In genomic region chr13:23521703-23522102, GRCm38 (mm10) we compare ENCODE assay signal across 8 mouse cellular contexts. TPM values are rescaled to one million over a fixed set of nuclear protein-coding genes. Genes with fewer than 3 reads are reported as not detected.
DNase-seq lines count a peak whose midpoint lies in the region; ATAC-seq and TF ChIP-seq lines count a peak whose summit lies in the region.

No protein-coding gene starts in this region.

- under 1% methylated on average over 14 of the region's 14 CpGs for WGBS in forebrain, embryonic 10.5 days
- WGBS in forebrain, embryonic 16.5 days: 2% methylated on average over 14 of the region's 14 CpGs
- 3% methylated on average over 14 of the region's 14 CpGs for WGBS in heart, adult 2 months
- under 1% methylated on average over 14 of the region's 14 CpGs for WGBS in limb, embryonic 11.5 days
- under 1% methylated on average over 14 of the region's 14 CpGs for WGBS in midbrain, embryonic 13.5 days
- WGBS in stomach, embryonic 14.5 days: under 1% methylated on average over 14 of the region's 14 CpGs

- H3K27me3 ChIP-seq in forebrain, embryonic 10.5 days (ENCODE audit: poor library complexity, severe bottlenecking): no peaks in the 10 kb centered on the region
- no peaks in the 10 kb centered on the region for H3K27me3 ChIP-seq in forebrain, embryonic 16.5 days (replicated peaks; ENCODE audit: control insufficient read depth, insufficient read depth, low read length)
- H3K27me3 ChIP-seq in heart, adult 2 months (ENCODE audit: control insufficient read depth, insufficient read depth, low read length): no peaks in the 10 kb centered on the region
- H3K27me3 ChIP-seq in limb, embryonic 11.5 days (ENCODE audit: control insufficient read depth, insufficient read depth, low read length): no peaks in the 10 kb centered on the region
- H3K27me3 ChIP-seq in midbrain, embryonic 13.5 days: no peaks in the 10 kb centered on the region
- no peaks in the 10 kb centered on the region for H3K27me3 ChIP-seq in stomach, embryonic 14.5 days (ENCODE audit: control insufficient read depth, insufficient read depth, low read length)

- no peak overlapping the region for H3K9ac ChIP-seq in forebrain, embryonic 16.5 days (replicated peaks; ENCODE audit: low read depth, low read length)
- H3K9ac ChIP-seq in heart, adult 2 months (ENCODE audit: low read depth, low read length): no peak overlapping the region
- H3K9ac ChIP-seq in limb, embryonic 11.5 days (ENCODE audit: low read length): no peak overlapping the region
- H3K9ac ChIP-seq in midbrain, embryonic 13.5 days (replicated peaks): no peak overlapping the region
- H3K9ac ChIP-seq in stomach, embryonic 14.5 days (replicated peaks; ENCODE audit: low read depth, low read length): no peak overlapping the region

- peak; percentile 75 for DNase-seq in forebrain, embryonic 10.5 days (ENCODE audit: extremely low spot score, low spot score)
- DNase-seq in cerebellum, postnatal 36 days: peak; percentile 78 to 83
- DNase-seq in heart, adult 2 months: peak; percentile 79 to 83
- peak; percentile 59 for DNase-seq in kidney, adult 11 months
- DNase-seq in limb, embryonic 11.5 days (ENCODE audit: low spot score): peak; percentile 86

- no peaks in the 10 kb centered on the region for H3K9me3 ChIP-seq in forebrain, embryonic 10.5 days
- no peaks in the 10 kb centered on the region for H3K9me3 ChIP-seq in forebrain, embryonic 16.5 days (ENCODE audit: control insufficient read depth, low read length)
- H3K9me3 ChIP-seq in limb, embryonic 11.5 days (ENCODE audit: control insufficient read depth, low read length): no peaks in the 10 kb centered on the region
- H3K9me3 ChIP-seq in midbrain, embryonic 13.5 days: no peaks in the 10 kb centered on the region
- H3K9me3 ChIP-seq in stomach, embryonic 14.5 days (ENCODE audit: control insufficient read depth, low read depth, low read length): no peaks in the 10 kb centered on the region

- H3K4me1 ChIP-seq in forebrain, embryonic 10.5 days: peaks cover 29% of the 10 kb centered on the region
- H3K4me1 ChIP-seq in forebrain, embryonic 16.5 days (replicated peaks; ENCODE audit: control insufficient read depth, insufficient read depth, low read length): peaks cover 2% of the 10 kb centered on the region; the same call in 1 of the 2 replicates
- no peaks in the 10 kb centered on the region; the same call in 1 of the 2 replicates for H3K4me1 ChIP-seq in heart, adult 2 months (ENCODE audit: control insufficient read depth, insufficient read depth, low read length)
- H3K4me1 ChIP-seq in limb, embryonic 11.5 days (ENCODE audit: control insufficient read depth, insufficient read depth, low read length): no peaks in the 10 kb centered on the region
- peaks cover 9% of the 10 kb centered on the region for H3K4me1 ChIP-seq in midbrain, embryonic 13.5 days (replicated peaks)
- H3K4me1 ChIP-seq in stomach, embryonic 14.5 days (ENCODE audit: control insufficient read depth, insufficient read depth, low read length): no peaks in the 10 kb centered on the region

- TF ChIP-seq EP300 in heart, adult 2 months (IDR thresholded peaks at IDR 0.05; ENCODE audit: insufficient read depth, low read depth, low read length): peak; percentile 77

- H3K27ac ChIP-seq in forebrain, embryonic 10.5 days: no peak overlapping the region
- no peak overlapping the region for H3K27ac ChIP-seq in forebrain, embryonic 16.5 days (ENCODE audit: low read length)
- no peak overlapping the region for H3K27ac ChIP-seq in heart, adult 2 months
- no peak overlapping the region for H3K27ac ChIP-seq in limb, embryonic 11.5 days (replicated peaks; ENCODE audit: low read depth, low read length)
- no peak overlapping the region for H3K27ac ChIP-seq in midbrain, embryonic 13.5 days
- no peak overlapping the region for H3K27ac ChIP-seq in stomach, embryonic 14.5 days (ENCODE audit: low read length)

- H3K79me2 ChIP-seq in heart, adult 2 months (replicated peaks; ENCODE audit: control insufficient read depth, insufficient read depth, low read length): no peaks in the 10 kb centered on the region

- TF ChIP-seq POLR2A in heart, adult 2 months (IDR thresholded peaks at IDR 0.05; ENCODE audit: insufficient read depth, low read depth, low read length): no peak

- no peak for TF ChIP-seq CTCF in heart, adult 2 months (IDR thresholded peaks at IDR 0.05)

- H3K4me3 ChIP-seq in forebrain, embryonic 10.5 days: peak overlapping the region; percentile 30
- H3K4me3 ChIP-seq in forebrain, embryonic 16.5 days (replicated peaks; ENCODE audit: low read length): no peak overlapping the region
- no peak overlapping the region for H3K4me3 ChIP-seq in heart, adult 2 months
- no peak overlapping the region for H3K4me3 ChIP-seq in limb, embryonic 11.5 days (ENCODE audit: low read depth, low read length)
- no peak overlapping the region for H3K4me3 ChIP-seq in midbrain, embryonic 13.5 days (replicated peaks)
- no peak overlapping the region for H3K4me3 ChIP-seq in stomach, embryonic 14.5 days (ENCODE audit: low read depth, low read length)

- no peak overlapping the region; the same call in none of the 2 replicates for H3K4me2 ChIP-seq in forebrain, embryonic 16.5 days (ENCODE audit: low read length)
- no peak overlapping the region for H3K4me2 ChIP-seq in limb, embryonic 11.5 days (ENCODE audit: low read depth, severe bottlenecking)
- H3K4me2 ChIP-seq in midbrain, embryonic 13.5 days (replicated peaks): peak overlapping the region; percentile 25; the same call in 1 of the 2 replicates
- H3K4me2 ChIP-seq in stomach, embryonic 14.5 days (replicated peaks; ENCODE audit: low read depth, low read length): 0 out of 2 replicates have a peak overlapping the region, but pooled peaks have one; percentile 23

- no peaks in the 10 kb centered on the region for H3K36me3 ChIP-seq in forebrain, embryonic 10.5 days (replicated peaks)
- H3K36me3 ChIP-seq in forebrain, embryonic 16.5 days (ENCODE audit: control insufficient read depth, insufficient read depth): no peaks in the 10 kb centered on the region
- H3K36me3 ChIP-seq in heart, adult 2 months (ENCODE audit: control insufficient read depth, insufficient read depth, low read length): no peaks in the 10 kb centered on the region; the same call in 1 of the 2 replicates
- no peaks in the 10 kb centered on the region for H3K36me3 ChIP-seq in limb, embryonic 11.5 days (ENCODE audit: control insufficient read depth, insufficient read depth, low read length)
- no peaks in the 10 kb centered on the region for H3K36me3 ChIP-seq in midbrain, embryonic 13.5 days
- H3K36me3 ChIP-seq in stomach, embryonic 14.5 days (ENCODE audit: control insufficient read depth, insufficient read depth, low read length): no peaks in the 10 kb centered on the region

- intact Hi-C loops in heart, adult 2 months (cut with DNase I): no loop called here

- no peak for ATAC-seq in forebrain, embryonic 16.5 days
- ATAC-seq in limb, embryonic 11.5 days (ENCODE audit: insufficient number of reproducible peaks, low FRiP score, low TSS enrichment, low read depth): no peak
- ATAC-seq in midbrain, embryonic 13.5 days: no peak
- no peak for ATAC-seq in stomach, embryonic 14.5 days (ENCODE audit: insufficient number of reproducible peaks, insufficient read depth, low FRiP score, low read depth)

RNA-seq across cellular contexts. Expression of gene Hist1h4h, which starts 9.1 kb away (rescaled TPM):
- polyA plus RNA-seq in forebrain, embryonic 10.5 days (2016; fragmentation: Nextera tagmentation; extraction: Ambion mirVana): 3.8 and 4.0 TPM in 2 replicates
- polyA plus RNA-seq in forebrain, embryonic 16.5 days (2015; fragmentation: Nextera tagmentation; extraction: Ambion mirVana): 2.9 and 4.6 TPM in 2 replicates
- 100 to 1,000 TPM; 212 to 239 TPM for total RNA-seq in heart, adult 2 months (2021)
- 53.1 and 61.9 TPM in 2 replicates for polyA plus RNA-seq in heart, adult 2 months (2012; rRNA removed)
- polyA plus RNA-seq in limb, embryonic 11.5 days (2014; fragmentation: Nextera tagmentation; extraction: Ambion mirVana): 4.0 and 5.6 TPM in 2 replicates
- polyA plus RNA-seq in midbrain, embryonic 13.5 days (2015; fragmentation: Nextera tagmentation; extraction: Ambion mirVana): 6.4 and 7.4 TPM in 2 replicates
- 4.8 and 6.7 TPM in 2 replicates for polyA plus RNA-seq in stomach, embryonic 14.5 days (2014; fragmentation: Nextera tagmentation; extraction: Ambion mirVana)

RNA-seq across cellular contexts. Expression of gene Hist1h2af, which starts 12.0 kb away (rescaled TPM):
- polyA plus RNA-seq in forebrain, embryonic 10.5 days (2016; fragmentation: Nextera tagmentation; extraction: Ambion mirVana): 6.7 and 9.5 TPM in 2 replicates
- polyA plus RNA-seq in forebrain, embryonic 16.5 days (2015; fragmentation: Nextera tagmentation; extraction: Ambion mirVana): not detected in 2 replicates
- 1 to 10 TPM; 4.4 to 9.8 TPM for total RNA-seq in heart, adult 2 months (2021)
- polyA plus RNA-seq in heart, adult 2 months (2012; rRNA removed): 1.9 and 2.0 TPM in 2 replicates
- 5.1 and 7.9 TPM in 2 replicates for polyA plus RNA-seq in limb, embryonic 11.5 days (2014; fragmentation: Nextera tagmentation; extraction: Ambion mirVana)
- polyA plus RNA-seq in midbrain, embryonic 13.5 days (2015; fragmentation: Nextera tagmentation; extraction: Ambion mirVana): 1.3 and 3.0 TPM in 2 replicates
- polyA plus RNA-seq in stomach, embryonic 14.5 days (2014; fragmentation: Nextera tagmentation; extraction: Ambion mirVana): 7.8 and 14.1 TPM in 2 replicates

RNA-seq across cellular contexts. Expression of gene Hist1h3g, which starts 13.5 kb away (rescaled TPM):
- polyA plus RNA-seq in forebrain, embryonic 10.5 days (2016; fragmentation: Nextera tagmentation; extraction: Ambion mirVana): 6.3 and 8.1 TPM in 2 replicates
- 1.5 and 3.2 TPM in 2 replicates for polyA plus RNA-seq in forebrain, embryonic 16.5 days (2015; fragmentation: Nextera tagmentation; extraction: Ambion mirVana)
- total RNA-seq in heart, adult 2 months (2021): 1 to 10 TPM in 1 of 2 experiments, under 1 TPM in 1; 0.94 to 2.1 TPM
- polyA plus RNA-seq in heart, adult 2 months (2012; rRNA removed): 0.80 and 1.8 TPM in 2 replicates
- polyA plus RNA-seq in limb, embryonic 11.5 days (2014; fragmentation: Nextera tagmentation; extraction: Ambion mirVana): 7.0 and 9.4 TPM in 2 replicates
- 3.1 and 5.3 TPM in 2 replicates for polyA plus RNA-seq in midbrain, embryonic 13.5 days (2015; fragmentation: Nextera tagmentation; extraction: Ambion mirVana)
- polyA plus RNA-seq in stomach, embryonic 14.5 days (2014; fragmentation: Nextera tagmentation; extraction: Ambion mirVana): 5.5 and 7.8 TPM in 2 replicates

RNA-seq across cellular contexts. Expression of gene Hist1h2bh, which starts 21.5 kb away (rescaled TPM):
- polyA plus RNA-seq in forebrain, embryonic 10.5 days (2016; fragmentation: Nextera tagmentation; extraction: Ambion mirVana): 0.74 and 0.79 TPM in 2 replicates
- polyA plus RNA-seq in forebrain, embryonic 16.5 days (2015; fragmentation: Nextera tagmentation; extraction: Ambion mirVana): 0.23 and 0.47 TPM in 2 replicates
- 1 to 10 TPM; 1.1 to 1.2 TPM for total RNA-seq in heart, adult 2 months (2021)
- 0.29 and 0.61 TPM in 2 replicates for polyA plus RNA-seq in heart, adult 2 months (2012; rRNA removed)
- polyA plus RNA-seq in limb, embryonic 11.5 days (2014; fragmentation: Nextera tagmentation; extraction: Ambion mirVana): 0.79 and 1.0 TPM in 2 replicates
- polyA plus RNA-seq in midbrain, embryonic 13.5 days (2015; fragmentation: Nextera tagmentation; extraction: Ambion mirVana): 0.31 and 0.35 TPM in 2 replicates
- polyA plus RNA-seq in stomach, embryonic 14.5 days (2014; fragmentation: Nextera tagmentation; extraction: Ambion mirVana): 1.1 and 1.2 TPM in 2 replicates

RNA-seq across cellular contexts. Expression of gene Hist1h3f, which starts 22.1 kb away (rescaled TPM):
- 1.00 and 1.7 TPM in 2 replicates for polyA plus RNA-seq in forebrain, embryonic 10.5 days (2016; fragmentation: Nextera tagmentation; extraction: Ambion mirVana)
- 0.30 and 0.61 TPM in 2 replicates for polyA plus RNA-seq in forebrain, embryonic 16.5 days (2015; fragmentation: Nextera tagmentation; extraction: Ambion mirVana)
- 1 to 10 TPM; 5.1 to 5.5 TPM for total RNA-seq in heart, adult 2 months (2021)
- 0.94 and 1.1 TPM in 2 replicates for polyA plus RNA-seq in heart, adult 2 months (2012; rRNA removed)
- 1.4 and 2.0 TPM in 2 replicates for polyA plus RNA-seq in limb, embryonic 11.5 days (2014; fragmentation: Nextera tagmentation; extraction: Ambion mirVana)
- 0.75 and 0.84 TPM in 2 replicates for polyA plus RNA-seq in midbrain, embryonic 13.5 days (2015; fragmentation: Nextera tagmentation; extraction: Ambion mirVana)
- polyA plus RNA-seq in stomach, embryonic 14.5 days (2014; fragmentation: Nextera tagmentation; extraction: Ambion mirVana): 0.94 and 1.3 TPM in 2 replicates

Comparison
In these comparisons a context has a peak if more than half of its experiments do, and no peak if none do; other contexts are left out.
1. H3K4me2 ChIP-seq: peak in midbrain, embryonic 13.5 days (single experiment) and stomach, embryonic 14.5 days (single experiment); none in forebrain, embryonic 16.5 days (single experiment) and limb, embryonic 11.5 days (single experiment).
2. Peak in every context shown above with its lines, with median percentiles within 50 percentile points of each other: DNase-seq.